Mouse (Mus musculus): ENCODE results near the gene Clec12a.
"Not testable (repeated sequence)": the region's sequence is repeated elsewhere in the genome, so short reads cannot be mapped to it uniquely, and the experiment has no call there.

Gene Clec12a

DNA sequence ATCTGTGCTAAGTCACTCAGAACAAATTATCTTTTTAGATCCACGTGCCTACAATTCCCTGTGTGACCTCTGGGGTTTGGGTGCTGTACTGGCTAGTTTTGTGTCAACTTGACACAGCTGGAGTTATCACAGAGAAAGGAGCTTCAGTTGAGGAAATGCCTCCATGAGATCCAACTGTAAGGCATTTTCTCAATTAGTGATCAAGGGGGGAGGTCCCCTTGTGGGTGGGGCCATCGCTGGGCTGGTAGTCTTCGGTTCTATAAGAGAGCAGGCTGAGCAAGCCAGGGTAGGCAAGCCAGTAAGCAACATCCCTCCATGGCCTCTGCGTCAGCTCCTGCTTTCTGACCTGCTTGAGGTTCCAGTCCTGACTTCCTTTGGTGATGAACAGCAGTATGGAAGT lies at the start of gene Clec12a:
TSS of gene Clec12a (plus strand) at position 301 of the 400 bp plus-strand sequence.
- in situ Hi-C loops (cut with MboI; ENCODE audit: low sequenced_read_pairs), result not testable (repeated sequence)

GRCm38 (mm10) chr6:129304180-129304579 lies 38.3 kb upstream of the Clec12a start:
- in situ Hi-C loops (cut with MboI; ENCODE audit: low sequenced_read_pairs), result no loop called here

DNA sequence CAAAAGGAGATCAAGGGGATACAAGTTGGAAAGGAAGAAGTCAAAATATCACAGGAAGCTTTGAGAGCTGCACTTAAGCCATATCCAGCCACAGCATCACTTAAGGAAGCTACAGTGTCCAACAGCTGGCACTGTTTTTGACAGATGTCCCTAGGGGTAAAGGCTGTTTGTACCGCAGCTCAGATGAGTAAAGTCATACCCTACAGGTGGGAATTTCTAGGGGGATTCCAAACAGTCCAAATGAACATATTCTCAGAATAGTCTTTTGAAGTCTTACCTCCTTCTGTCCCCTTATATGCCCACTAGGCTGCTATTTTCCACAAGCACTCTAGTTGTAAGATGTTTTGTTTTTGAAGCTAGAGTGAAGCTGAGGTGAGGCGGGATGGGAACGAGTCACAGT lies 30.0 kb upstream of the Clec12a start:
- in situ Hi-C loops (cut with MboI; ENCODE audit: low sequenced_read_pairs), result no loop called here

DNA sequence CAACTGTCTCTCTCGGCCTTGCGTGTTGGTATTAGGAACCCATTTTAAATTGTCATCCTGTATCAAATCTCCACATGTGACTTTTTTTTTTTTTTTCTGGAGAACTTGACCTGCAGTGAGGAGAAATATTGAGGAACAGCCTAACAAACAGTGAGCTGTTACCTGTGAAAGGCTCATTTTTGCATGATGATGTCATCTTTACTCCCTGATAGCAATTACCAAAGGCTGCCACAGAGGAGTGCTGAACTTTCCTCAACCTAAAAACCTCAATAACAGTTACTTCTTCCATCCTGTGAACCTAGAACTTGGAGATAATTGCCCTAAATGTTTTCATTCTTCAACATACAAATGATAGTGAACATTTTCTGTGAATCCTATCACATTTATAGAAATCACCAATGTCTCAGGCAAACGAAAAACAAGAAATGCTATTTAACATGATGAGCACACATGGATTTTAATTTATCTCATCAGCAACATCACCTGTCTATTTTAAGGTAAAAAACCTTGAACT lies 27.8 kb upstream of the Clec12a start:
- in situ Hi-C loops (cut with MboI; ENCODE audit: low sequenced_read_pairs), result no loop called here

DNA sequence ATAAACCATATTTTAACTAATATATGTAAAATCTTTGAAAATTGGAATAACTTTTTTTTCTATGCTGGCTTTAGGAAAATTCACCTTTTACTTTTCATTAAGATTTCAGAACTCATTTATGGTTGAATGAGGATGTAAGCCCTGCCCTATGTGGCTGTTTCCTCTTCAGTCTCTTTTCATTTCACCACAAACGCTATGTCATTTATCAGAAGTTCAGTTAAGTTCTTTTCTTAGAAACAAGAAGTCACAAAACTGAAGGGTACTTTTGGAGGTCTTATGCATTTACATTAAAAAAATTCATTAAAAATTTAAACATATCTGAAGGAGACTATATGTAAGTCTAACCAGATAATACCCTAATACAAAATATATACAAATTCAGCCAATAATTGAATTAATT lies 26.8 kb upstream of the Clec12a start:
- in situ Hi-C loops (cut with MboI; ENCODE audit: low sequenced_read_pairs), result no loop called here

GRCm38 (mm10) chr6:129316463-129316862 lies 26.0 kb upstream of the Clec12a start:
- in situ Hi-C loops (cut with MboI; ENCODE audit: low sequenced_read_pairs), result no loop called here

DNA sequence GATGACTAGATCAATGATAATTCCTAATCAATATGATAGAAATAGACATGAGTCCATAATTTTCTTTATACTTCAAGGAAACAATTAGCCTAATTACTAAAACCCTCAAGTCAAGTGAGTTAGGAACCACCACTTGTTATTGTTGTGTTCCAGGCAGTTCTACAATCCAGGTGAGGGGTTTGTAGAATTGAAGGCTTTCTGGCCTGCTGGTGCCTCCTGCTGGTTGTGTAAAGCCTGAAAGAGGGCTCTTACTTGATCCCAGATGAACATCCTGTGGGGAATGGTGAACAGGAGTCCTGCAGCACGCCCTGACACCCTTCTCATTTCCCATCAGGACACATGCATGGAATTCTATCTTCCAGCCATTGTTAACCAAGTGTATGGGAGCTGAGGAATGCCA lies 24.1 kb upstream of the Clec12a start:
- in situ Hi-C loops (cut with MboI; ENCODE audit: low sequenced_read_pairs), result no loop called here

- in situ Hi-C loops (cut with MboI; ENCODE audit: low sequenced_read_pairs), result no loop called here
Measured at GRCm38 (mm10) chr6:129319331-129319730, 23.2 kb upstream of the Clec12a start.

DNA sequence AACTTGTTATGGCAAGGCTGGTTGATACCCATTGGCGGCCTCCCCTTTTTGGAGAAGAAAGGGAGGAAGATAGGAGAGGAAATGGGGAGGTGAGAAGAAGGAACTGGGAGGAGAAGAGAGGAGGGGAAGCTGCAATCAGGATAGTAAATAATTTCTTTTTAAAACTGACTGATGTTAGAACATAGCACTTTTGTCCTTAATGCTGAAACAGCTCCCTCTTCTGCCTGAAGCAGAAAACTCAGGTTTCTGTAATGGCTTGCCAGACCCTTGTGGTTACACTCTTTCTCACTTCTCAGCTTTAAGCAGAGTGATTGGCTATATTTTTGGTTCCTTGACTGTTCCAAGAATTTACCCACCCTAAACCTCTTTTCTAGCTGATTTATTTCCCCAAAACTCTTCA lies 16.5 kb upstream of the Clec12a start:
- in situ Hi-C loops (cut with MboI; ENCODE audit: low sequenced_read_pairs), result loop anchor here (10.0 kb wide), 1 partner anchor 61 kb away; no protein-coding TSS in a partner anchor

- in situ Hi-C loops (cut with MboI; ENCODE audit: low sequenced_read_pairs), result loop anchor here (10.0 kb wide), 1 partner anchor 62 kb away; no protein-coding TSS in a partner anchor
Measured at GRCm38 (mm10) chr6:129326568-129327150, 15.8 kb upstream of the Clec12a start.

- in situ Hi-C loops (cut with MboI; ENCODE audit: low sequenced_read_pairs), result no loop called here
Measured at GRCm38 (mm10) chr6:129331610-129332009, 10.9 kb upstream of the Clec12a start, which contains the start of gene 4922502D21Rik. TSS of gene 4922502D21Rik (minus strand) at chr6:129331796.

GRCm38 (mm10) chr6:129333674-129334078 lies 8.8 kb upstream of the Clec12a start:
- in situ Hi-C loops (cut with MboI; ENCODE audit: low sequenced_read_pairs), result no loop called here

DNA sequence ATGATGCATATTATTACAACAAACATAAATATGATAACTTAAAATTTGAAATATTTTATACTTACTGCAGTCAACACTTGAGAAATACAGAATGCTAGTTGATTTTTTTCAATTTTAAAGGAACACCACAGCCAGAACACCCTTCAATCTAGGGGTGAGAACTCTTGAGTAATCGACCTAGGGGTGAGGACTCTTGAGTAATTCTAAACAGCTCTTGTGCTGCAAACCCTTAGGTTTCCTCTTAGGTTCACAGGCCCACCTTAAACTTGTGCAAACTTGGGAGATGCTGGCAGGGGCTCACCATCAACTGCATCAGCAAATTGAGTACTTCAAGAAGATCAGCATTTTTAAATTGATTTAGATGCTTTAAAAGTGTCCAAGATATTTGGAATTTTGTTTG lies 4.7 kb upstream of the Clec12a start:
- in situ Hi-C loops (cut with MboI; ENCODE audit: low sequenced_read_pairs), result no loop called here

GRCm38 (mm10) chr6:129344408-129344807 lies 1.9 kb downstream of the Clec12a start:
- in situ Hi-C loops (cut with MboI; ENCODE audit: low sequenced_read_pairs), result no loop called here

GRCm38 (mm10) chr6:129349524-129350352 lies 7.2 kb downstream of the Clec12a start:
- in situ Hi-C loops (cut with MboI; ENCODE audit: low sequenced_read_pairs), result no loop called here

- in situ Hi-C loops (cut with MboI; ENCODE audit: low sequenced_read_pairs), result no loop called here
Measured at GRCm38 (mm10) chr6:129351091-129351490, 8.6 kb downstream of the Clec12a start.

GRCm38 (mm10) chr6:129355774-129356173 lies 13.3 kb downstream of the Clec12a start:
- in situ Hi-C loops (cut with MboI; ENCODE audit: low sequenced_read_pairs), result no loop called here

GRCm38 (mm10) chr6:129356430-129356829 lies 13.9 kb downstream of the Clec12a start:
- in situ Hi-C loops (cut with MboI; ENCODE audit: low sequenced_read_pairs), result no loop called here

DNA sequence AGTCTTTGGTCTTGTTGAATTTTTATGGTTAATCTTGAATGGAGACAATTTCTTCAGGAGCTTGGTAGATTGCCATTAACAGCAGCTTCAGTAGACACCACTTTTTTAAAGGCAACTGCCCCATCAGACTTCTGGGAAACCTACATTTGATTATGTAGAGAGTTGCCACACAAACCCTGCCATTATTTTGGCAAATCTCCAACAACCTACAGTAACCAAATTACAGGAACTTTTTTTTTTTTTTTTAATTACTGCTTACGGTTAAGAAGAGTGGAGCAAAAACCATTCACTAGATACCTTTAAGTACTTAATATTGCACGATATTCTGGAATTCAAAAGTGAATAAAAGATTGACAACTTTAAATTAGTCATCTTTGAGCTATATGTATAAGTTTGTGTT lies 17.0 kb downstream of the Clec12a start:
- in situ Hi-C loops (cut with MboI; ENCODE audit: low sequenced_read_pairs), result no loop called here

GRCm38 (mm10) chr6:129363942-129364341 lies 21.5 kb downstream of the Clec12a start:
- in situ Hi-C loops (cut with MboI; ENCODE audit: low sequenced_read_pairs), result loop anchor here (10.0 kb wide), 2 partner anchors 99 to 509 kb away; no protein-coding TSS in a partner anchor

DNA sequence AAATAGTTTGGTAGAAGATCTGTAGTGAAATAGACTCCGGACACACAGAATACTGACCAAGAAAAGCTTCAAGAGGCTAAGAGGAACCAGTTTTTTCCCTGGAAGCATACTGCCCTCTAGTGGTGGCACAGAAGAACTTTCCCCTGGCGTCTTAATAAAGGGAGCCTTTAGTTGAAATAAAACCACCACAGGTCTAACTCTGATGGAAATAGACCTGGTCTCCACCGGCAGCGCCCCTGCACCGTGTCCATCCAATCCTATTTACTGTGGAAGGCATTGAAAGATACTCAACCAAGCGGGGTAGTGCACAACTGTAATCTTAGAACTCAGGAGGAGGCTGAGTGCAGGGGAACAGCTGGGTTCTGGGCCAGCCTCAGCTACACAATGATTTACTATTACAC lies 23.5 kb downstream of the Clec12a start:
- in situ Hi-C loops (cut with MboI; ENCODE audit: low sequenced_read_pairs), result loop anchor here (10.0 kb wide), 2 partner anchors 101 to 511 kb away; no protein-coding TSS in a partner anchor
